Mouse (Mus musculus): ENCODE measurements around the gene Adck1. TPM values are rescaled to one million over a fixed set of nuclear protein-coding genes. Genes with fewer than 3 reads are reported as not detected.

The Adck1 gene
- 4.0 TPM for polyA plus RNA-seq (2014; fragmentation: Illumina TruSeq; extraction: RNeasy Lipid Tissue Mini Kit (QIAGEN cat#74804); ENCODE audit: low read depth, low replicate concordance)

GRCm38 (mm10) chr12:88360441-88361119 lies at the start of gene Adck1:
TSS of gene Adck1 (plus strand) at chr12:88360554.

GRCm38 (mm10) chr12:88323926-88324325 lies 36.4 kb upstream of the Adck1 start, which contains the start of gene Gm5039:
TSS of gene Gm5039 (minus strand) at chr12:88324026.

Other genes starting within 250 kb of the Adck1 start
- gene Gm10436, start 178.4 kb upstream of the Adck1 start, polyA plus RNA-seq (2014; fragmentation: Illumina TruSeq; extraction: RNeasy Lipid Tissue Mini Kit (QIAGEN cat#74804); ENCODE audit: low read depth, low replicate concordance) = not detected
- not detected for gene Gm8332, start 110.5 kb upstream of the Adck1 start, polyA plus RNA-seq (2014; fragmentation: Illumina TruSeq; extraction: RNeasy Lipid Tissue Mini Kit (QIAGEN cat#74804); ENCODE audit: low read depth, low replicate concordance)
- gene Gm5662, start 86.1 kb upstream of the Adck1 start, polyA plus RNA-seq (2014; fragmentation: Illumina TruSeq; extraction: RNeasy Lipid Tissue Mini Kit (QIAGEN cat#74804); ENCODE audit: low read depth, low replicate concordance) = not detected
- gene Gm5039, start 36.5 kb upstream of the Adck1 start, polyA plus RNA-seq (2014; fragmentation: Illumina TruSeq; extraction: RNeasy Lipid Tissue Mini Kit (QIAGEN cat#74804); ENCODE audit: low read depth, low replicate concordance) = not detected